Mouse (Mus musculus) embryonic facial prominence, embryonic 10.5 days (tissue): Measurements from ENCODE around the gene Olfr96. TPM values are rescaled to one million over a fixed set of nuclear protein-coding genes. Genes with fewer than 3 reads are reported as not detected.
"Not testable (repeated sequence)": the region's sequence is repeated elsewhere in the genome, so short reads cannot be mapped to it uniquely, and the experiment has no call there.

Experiments used
- DNase-seq: peaks from one replicate; pipeline ENCODE4 v3.0.0-alpha.2; 2017; ENCODE audit warnings: low spot score
- H3K27ac ChIP-seq: fragments of 300-500 bp; sonication (generic); replicated peaks from 2 replicates; pipeline ENCODE4 v1.5.1; 2016; ENCODE audit warnings: mild to moderate bottlenecking
- H3K27me3 ChIP-seq: fragments of 300-500 bp; sonication (generic); replicated peaks from 2 replicates; pipeline ENCODE4 v1.6.1; 2016; ENCODE audit warnings: low read depth, mild to moderate bottlenecking; ENCODE audit not compliant: poor library complexity, severe bottlenecking
- H3K36me3 ChIP-seq: fragments of 300-500 bp; sonication (generic); replicated peaks from 2 replicates; pipeline ENCODE4 v1.6.1; 2016; ENCODE audit warnings: mild to moderate bottlenecking, moderate library complexity
- H3K4me1 ChIP-seq: fragments of 300-500 bp; sonication (generic); 2 replicates; pipeline ENCODE4 v1.6.1; 2016
- H3K4me3 ChIP-seq: fragments of 300-500 bp; sonication (generic); 2 replicates; pipeline ENCODE4 v1.5.1; 2016; ENCODE audit warnings: mild to moderate bottlenecking, moderate library complexity
- H3K9me3 ChIP-seq: fragments of 300-500 bp; sonication (generic); 2 replicates; pipeline ENCODE4 v1.6.1; 2016; ENCODE audit warnings: mild to moderate bottlenecking
- WGBS: fragments of 180-500 bp; shearing (Covaris S2); methylation state at CpG from one replicate; pipeline ENCODE4 v1.1.7; 2016; 5-methylcytosine and 5-hydroxymethylcytosine counted together
- polyA plus RNA-seq: library from polyadenylated mRNA; unstranded; fragments of >200 nt; fragmentation: Nextera tagmentation; extraction: Ambion mirVana; gene quantifications from 2 replicates; pipeline ENCODE4 v1.2.1, GENCODE M21; 2016

Olfr96 gene
- polyA plus RNA-seq, 1 experiment from 2014 or later = not detected

DNA sequence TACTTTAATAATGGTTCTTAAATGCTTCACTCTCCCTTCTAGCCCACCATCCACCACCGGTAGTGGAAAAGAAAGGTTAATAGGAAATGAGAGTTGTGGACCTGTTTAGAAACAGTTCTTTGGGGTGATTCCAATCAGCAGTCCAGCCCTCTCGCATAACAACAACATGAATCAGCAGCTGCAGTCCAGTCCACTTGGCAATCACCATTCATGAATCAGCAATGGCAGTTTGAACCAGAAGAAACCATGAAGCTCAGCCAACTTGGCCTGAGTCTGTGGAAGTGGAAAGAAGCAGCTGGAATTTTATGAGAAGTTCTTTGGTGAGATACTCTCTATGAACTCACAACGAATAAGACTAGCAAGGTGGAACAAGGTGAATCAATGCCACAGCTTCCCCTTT lies 1.5 kb upstream of the Olfr96 start:
- H3K36me3 ChIP-seq = no peaks in the 10 kb centered on the region
- no peaks in the 10 kb centered on the region for H3K4me1 ChIP-seq
- WGBS = 88% methylated on average over 3 of the region's 3 CpGs
- H3K27me3 ChIP-seq = no peaks in the 10 kb centered on the region
- DNase-seq = no peak
- no peak overlapping the region for H3K27ac ChIP-seq
- H3K9me3 ChIP-seq = peaks cover 4% of the 10 kb centered on the region; the same call in 1 of the 2 replicates
- H3K4me3 ChIP-seq = no peak overlapping the region

DNA sequence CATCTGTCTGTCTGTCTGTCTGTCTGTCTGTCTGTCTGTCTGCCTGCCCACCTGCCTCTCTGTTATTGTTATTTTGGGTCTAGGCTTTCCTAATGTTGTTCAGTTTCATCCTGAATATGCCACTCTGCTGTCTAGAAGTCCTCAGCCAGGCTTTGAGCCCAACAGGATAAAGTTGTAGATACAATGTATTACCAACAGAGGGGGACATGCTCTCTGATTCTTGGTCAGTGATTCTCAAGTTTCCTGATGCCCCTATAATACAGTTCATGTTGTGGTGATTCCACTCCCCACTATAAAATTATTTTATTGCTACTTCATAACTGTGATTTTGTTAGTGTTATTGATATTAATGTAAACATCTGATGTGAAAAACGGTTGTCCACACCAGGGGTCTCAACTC lies 1.9 kb downstream of the Olfr96 start:
- 21% methylated on average over 1 of the region's 1 CpGs for WGBS

DNA sequence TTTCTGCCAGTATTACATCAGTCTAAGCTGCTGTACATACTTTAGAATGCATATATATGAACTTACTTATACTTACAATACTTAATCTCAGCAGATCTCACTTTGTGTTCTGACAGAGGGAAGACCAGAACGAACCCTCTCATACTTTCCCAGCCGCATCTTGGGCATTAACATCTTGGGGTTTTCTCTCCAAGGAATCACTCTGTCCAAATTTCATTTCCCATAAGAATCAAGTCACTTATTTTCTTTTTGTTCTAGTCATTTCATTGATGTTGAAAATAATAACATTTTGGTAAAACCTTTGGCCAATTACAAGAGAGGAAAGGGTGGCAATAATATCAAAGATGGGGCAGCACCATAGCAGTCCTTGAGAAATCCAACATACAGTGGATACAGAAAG lies 17.3 kb downstream of the Olfr96 start, which contains the start of gene Olfr97:
Gene Olfr97 (minus strand): TSS at position 101 of the 400 bp plus-strand sequence.
- not testable (repeated sequence) for H3K4me3 ChIP-seq, H3K4me1 ChIP-seq, DNase-seq, H3K27me3 ChIP-seq, H3K9me3 ChIP-seq, H3K36me3 ChIP-seq, H3K27ac ChIP-seq
- 94% methylated on average over 2 of the region's 2 CpGs for whole genome bisulfite sequencing

More for the DNA sequence above, 1.9 kb downstream of the Olfr96 start:
- DNase-seq = no peak
- H3K9me3 ChIP-seq = peaks cover 4% of the 10 kb centered on the region; the same call in 1 of the 2 replicates
- no peak overlapping the region for H3K4me3 ChIP-seq
- no peaks in the 10 kb centered on the region for H3K27me3 ChIP-seq
- H3K4me1 ChIP-seq = no peaks in the 10 kb centered on the region
- no peaks in the 10 kb centered on the region for H3K36me3 ChIP-seq
- H3K27ac ChIP-seq = no peak overlapping the region

DNA sequence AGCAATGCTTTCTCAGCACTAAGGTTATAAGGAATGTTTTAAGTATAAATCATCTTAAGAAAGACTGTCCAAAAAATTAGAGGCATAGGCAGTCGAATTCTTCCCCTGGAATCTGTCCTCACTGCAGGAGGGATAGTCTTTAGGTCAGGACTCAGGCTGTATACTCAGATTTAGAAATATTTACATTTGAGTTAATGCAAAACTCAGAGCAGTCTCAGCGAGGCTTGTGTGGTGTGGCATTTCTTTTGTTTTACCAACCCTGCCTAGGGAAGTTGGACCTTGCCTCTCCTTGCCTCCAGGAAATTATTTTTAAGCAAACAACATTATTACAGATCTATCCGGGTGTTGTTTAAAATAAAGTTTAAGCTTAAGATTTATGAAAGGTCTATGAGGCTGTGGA lies 22.3 kb downstream of the Olfr96 start:
- Histone ChIP-seq H3K27ac (no peak overlapping the region), H3K9me3 (0 out of 2 replicates have a peak, but pooled peaks cover 5% of the 10 kb centered on the region), H3K4me3 (no peak overlapping the region), H3K36me3 (no peaks in the 10 kb centered on the region), H3K27me3 (no peaks in the 10 kb centered on the region), H3K4me1 (no peaks in the 10 kb centered on the region)
- 61% methylated on average over 3 of the region's 3 CpGs for WGBS
- DNase-seq = no peak

DNA sequence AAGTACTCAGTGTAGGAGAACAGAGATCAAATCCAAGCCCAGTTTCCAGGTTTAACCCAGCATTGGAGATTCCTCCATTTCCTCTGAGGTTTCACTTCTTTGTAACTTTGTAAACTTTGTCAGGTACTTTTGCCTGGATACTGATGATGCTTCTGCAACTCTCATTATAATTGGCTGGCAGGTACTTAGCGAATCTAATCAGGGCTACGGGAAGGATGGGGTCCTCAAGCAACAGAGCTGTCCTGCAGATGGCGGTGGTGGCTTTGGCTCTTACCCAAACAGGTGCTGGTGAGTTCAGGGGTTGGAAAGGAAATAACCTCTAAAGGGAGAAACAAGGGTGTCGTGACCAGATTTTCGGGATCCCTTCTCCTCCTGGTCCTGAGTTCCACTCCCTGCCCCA lies 26.8 kb downstream of the Olfr96 start:
- H3K36me3 ChIP-seq = no peaks in the 10 kb centered on the region
- H3K4me1 ChIP-seq = no peaks in the 10 kb centered on the region
- H3K4me3 ChIP-seq = no peak overlapping the region
- WGBS = 27% methylated on average over 5 of the region's 5 CpGs
- no peaks in the 10 kb centered on the region for H3K9me3 ChIP-seq
- DNase-seq = peak; percentile 10
- no peaks in the 10 kb centered on the region for H3K27me3 ChIP-seq
- H3K27ac ChIP-seq = no peak overlapping the region

DNA sequence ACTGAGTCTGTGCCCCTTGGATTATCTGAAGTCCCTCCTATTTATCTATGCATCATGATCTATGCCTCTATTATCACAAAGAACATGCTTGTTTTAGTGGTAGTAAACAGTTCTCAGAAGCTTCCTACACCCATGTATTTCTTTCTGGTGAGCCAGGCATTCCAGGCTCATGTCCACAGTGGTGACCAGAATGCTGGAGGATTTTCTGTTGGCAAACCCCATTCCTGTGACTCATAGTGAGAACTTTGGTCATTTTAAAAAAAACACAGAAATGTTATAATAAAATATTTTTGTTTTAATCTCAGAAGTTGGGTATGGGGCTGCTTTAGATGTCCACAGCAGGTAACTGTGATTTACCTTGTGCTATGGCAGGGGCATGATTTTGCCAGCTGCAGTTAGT lies 29.5 kb downstream of the Olfr96 start:
- no peaks in the 10 kb centered on the region for H3K9me3 ChIP-seq

DNA sequence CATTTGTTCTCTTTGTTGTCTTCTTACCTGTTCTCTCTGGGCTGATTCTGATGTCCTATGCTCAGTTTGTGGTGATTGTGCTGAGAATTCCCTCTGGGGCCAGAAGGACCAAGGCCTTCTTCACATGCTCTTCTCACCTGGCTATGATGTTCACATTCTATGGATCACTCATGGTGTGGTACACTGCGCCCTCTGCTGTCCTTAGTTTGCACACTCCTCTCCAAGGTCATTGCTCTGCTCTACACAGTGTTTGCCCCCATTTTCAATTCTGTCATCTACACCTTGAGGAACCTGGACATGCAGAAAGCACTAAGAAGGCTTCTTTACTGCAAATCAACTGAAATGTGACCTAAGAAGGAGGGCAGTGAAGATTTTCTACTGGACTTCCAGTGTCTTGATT lies 30.6 kb downstream of the Olfr96 start:
- DNase-seq = peak; percentile 8
- 8% methylated on average over 1 of the region's 1 CpGs for WGBS
- H3K27me3 ChIP-seq = no peaks in the 10 kb centered on the region

More for the DNA sequence above, 29.5 kb downstream of the Olfr96 start:
- DNase-seq = no peak
- no peaks in the 10 kb centered on the region for H3K4me1 ChIP-seq
- H3K36me3 ChIP-seq = no peaks in the 10 kb centered on the region
- H3K27ac ChIP-seq = no peak overlapping the region
- H3K4me3 ChIP-seq = no peak overlapping the region
- no peaks in the 10 kb centered on the region for H3K27me3 ChIP-seq

DNA sequence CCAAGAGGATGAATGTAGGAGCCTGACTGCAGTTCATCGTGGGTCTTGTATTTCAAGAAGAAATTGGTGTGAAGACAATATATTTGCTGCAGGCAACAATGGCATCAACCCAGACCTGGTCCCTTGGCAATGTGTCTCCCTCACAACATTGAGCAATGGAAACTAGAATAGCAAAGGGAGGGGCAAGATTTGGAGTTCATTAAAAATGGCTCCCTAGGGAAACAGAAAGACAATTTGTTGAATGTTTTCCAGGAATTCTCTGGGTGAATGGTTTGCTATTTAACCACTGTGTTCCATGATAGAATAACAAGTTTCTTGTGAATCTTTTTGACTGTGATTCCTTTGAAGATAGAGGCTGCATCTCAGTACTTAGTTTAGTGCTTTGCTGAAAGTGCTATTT lies 43.7 kb downstream of the Olfr96 start, which contains the start of gene Olfr98:
Gene Olfr98 (minus strand): TSS at position 124 of the 400 bp plus-strand sequence.
- Histone ChIP-seq H3K4me1 (no peaks in the 10 kb centered on the region), H3K27ac (no peak within 1 kb of the TSS), H3K36me3 (no peaks in the 10 kb centered on the region), H3K27me3 (no peaks in the 10 kb centered on the region), H3K9me3 (no peaks in the 10 kb centered on the region), H3K4me3 (no peak within 1 kb of the TSS)
- 85% methylated on average over 1 of the region's 1 CpGs for WGBS
- no peak for DNase-seq

More for the DNA sequence above, 30.6 kb downstream of the Olfr96 start:
- H3K4me3 ChIP-seq = no peak overlapping the region
- no peaks in the 10 kb centered on the region for H3K4me1 ChIP-seq
- H3K9me3 ChIP-seq = no peaks in the 10 kb centered on the region
- no peaks in the 10 kb centered on the region for H3K36me3 ChIP-seq
- H3K27ac ChIP-seq = no peak overlapping the region

DNA sequence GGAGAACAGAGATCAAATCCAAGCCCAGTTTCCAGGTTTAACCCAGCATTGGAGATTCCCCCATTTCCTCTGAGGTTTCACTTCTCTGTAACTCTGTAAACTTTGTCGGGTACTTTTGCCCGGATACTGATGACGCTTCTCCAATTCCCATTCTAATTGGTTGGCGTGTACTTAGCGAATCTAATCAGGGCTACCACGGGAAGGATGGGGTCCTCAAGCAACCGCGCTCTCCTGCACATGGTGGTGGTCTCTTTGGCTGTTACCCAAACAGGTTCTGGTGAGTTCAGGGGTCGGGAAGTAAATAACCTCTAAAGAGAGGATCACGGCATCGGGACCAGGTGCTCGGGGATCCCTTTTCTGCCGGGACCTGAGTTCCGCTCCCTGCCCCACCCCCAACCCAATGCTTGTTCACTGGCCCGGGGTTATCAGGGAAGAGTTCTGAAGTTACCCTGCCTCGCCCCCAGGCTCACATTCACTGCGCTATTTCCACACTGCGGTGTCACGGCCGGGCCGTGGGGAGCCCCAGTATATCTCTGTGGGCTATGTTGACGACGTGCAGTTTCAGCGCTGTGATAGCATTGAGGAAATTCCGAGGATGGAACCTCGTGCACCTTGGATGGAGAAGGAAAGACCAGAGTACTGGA lies 50.2 kb downstream of the Olfr96 start, which contains the start of gene H2-M3:
Gene H2-M3 (plus strand): TSS at position 163 of the 644 bp plus-strand sequence.
- no peaks in the 10 kb centered on the region for H3K36me3 ChIP-seq
- 6% methylated on average over 26 of the region's 26 CpGs for WGBS
- peaks cover 5% of the 10 kb centered on the region; the same call in 1 of the 2 replicates for H3K4me1 ChIP-seq
- peaks cover 8% of the 10 kb centered on the region for H3K27me3 ChIP-seq
- peak; percentile 83 for DNase-seq
- H3K9me3 ChIP-seq = no peaks in the 10 kb centered on the region
- peak within 1 kb of the TSS; percentile 58 for H3K4me3 ChIP-seq
- H3K27ac ChIP-seq = peak within 1 kb of the TSS; percentile 54; the same call in 1 of the 2 replicates

DNA sequence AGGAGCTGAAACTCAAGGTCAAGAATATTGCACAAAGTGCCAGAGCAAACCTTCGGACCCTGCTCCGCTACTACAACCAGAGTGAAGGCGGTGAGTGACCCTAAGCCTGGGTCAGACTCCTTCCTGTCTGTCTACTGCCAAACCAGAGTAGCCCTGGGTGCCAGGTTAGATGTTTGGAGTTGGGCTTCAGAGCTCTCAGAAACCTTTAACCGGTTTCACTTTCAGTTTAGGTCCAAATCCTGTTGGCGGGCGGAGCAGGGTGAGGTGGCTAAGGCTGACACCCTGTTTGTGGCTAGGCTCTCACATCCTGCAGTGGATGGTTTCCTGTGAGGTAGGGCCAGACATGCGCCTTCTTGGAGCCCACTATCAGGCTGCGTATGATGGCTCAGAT lies 50.8 kb downstream of the Olfr96 start:
- peak overlapping the region; percentile 58 for H3K4me3 ChIP-seq
- H3K27ac ChIP-seq = no peak overlapping the region; the same call in 1 of the 2 replicates
- H3K27me3 ChIP-seq = peaks cover 8% of the 10 kb centered on the region
- DNase-seq = peak; percentile 10
- no peaks in the 10 kb centered on the region for H3K9me3 ChIP-seq
- H3K4me1 ChIP-seq = peaks cover 5% of the 10 kb centered on the region; the same call in 1 of the 2 replicates
- WGBS = 60% methylated on average over 8 of the region's 8 CpGs
- H3K36me3 ChIP-seq = no peaks in the 10 kb centered on the region

DNA sequence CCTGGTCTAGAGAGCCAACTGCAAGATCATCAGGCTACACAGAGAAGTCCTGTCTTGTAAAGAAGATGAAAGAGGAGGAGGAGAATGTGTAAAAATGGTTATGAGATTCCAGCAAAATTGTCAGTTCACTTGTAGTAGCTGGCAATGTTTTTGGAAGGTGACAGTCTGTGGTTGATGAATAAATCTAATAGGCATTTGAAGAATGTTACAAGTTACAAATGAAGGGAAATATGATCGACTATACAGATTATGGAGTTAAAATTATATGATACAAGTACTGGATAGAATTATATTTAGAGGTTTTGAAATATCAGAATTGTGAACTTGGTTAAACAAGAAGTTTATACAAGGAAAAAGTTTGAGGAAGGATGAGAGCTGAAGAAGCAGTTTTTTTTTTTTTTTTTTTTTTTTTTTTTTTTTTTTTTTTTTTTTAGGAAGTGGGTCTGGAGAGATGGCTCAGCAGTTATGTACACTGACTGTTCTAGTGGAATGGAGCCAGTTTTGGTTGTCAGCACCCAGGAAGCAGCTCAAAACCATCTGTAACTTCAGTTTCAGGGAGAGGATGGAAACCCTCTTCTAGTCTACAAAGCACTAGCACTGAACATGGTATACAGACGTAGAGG lies 55.8 kb downstream of the Olfr96 start:
- peaks cover under 1% of the 10 kb centered on the region; the same call in 1 of the 2 replicates for H3K4me1 ChIP-seq
- H3K9me3 ChIP-seq = no peaks in the 10 kb centered on the region
- WGBS = 84% methylated on average over 2 of the region's 2 CpGs
- peaks cover 5% of the 10 kb centered on the region for H3K27me3 ChIP-seq
- no peak overlapping the region for H3K27ac ChIP-seq
- no peak for DNase-seq
- no peaks in the 10 kb centered on the region for H3K36me3 ChIP-seq
- H3K4me3 ChIP-seq = no peak overlapping the region
